Mouse (Mus musculus) thymus, adult 2 months (tissue): ENCODE results near the gene Olfr853. TPM values are rescaled to one million over a fixed set of nuclear protein-coding genes. Genes with fewer than 3 reads are reported as not detected.

Experiments
- DNase-seq: peaks from one replicate; pipeline ENCODE4 v3.0.0; 2021
- H3K27ac ChIP-seq: fragments of 200-500 bp; 2 replicates; pipeline ENCODE4 v1.5.1; 2012; ENCODE audit warnings: low read length, control low read depth; ENCODE audit not compliant: control insufficient read depth, insufficient read depth
- H3K27me3 ChIP-seq: fragments of 200-500 bp; 2 replicates; pipeline ENCODE4 v1.6.1; 2012; ENCODE audit warnings: mild to moderate bottlenecking, low read length, moderate library complexity, mixed read lengths; ENCODE audit not compliant: control insufficient read depth, insufficient read depth
- H3K36me3 ChIP-seq: fragments of 200-500 bp; 2 replicates; pipeline ENCODE4 v1.6.1; 2012; ENCODE audit warnings: mild to moderate bottlenecking, low read length, moderate library complexity; ENCODE audit not compliant: control insufficient read depth, insufficient read depth
- H3K4me1 ChIP-seq: fragments of 200-500 bp; replicated peaks from 2 replicates; pipeline ENCODE4 v1.6.1; 2012; ENCODE audit warnings: low read length; ENCODE audit not compliant: control insufficient read depth, insufficient read depth
- H3K4me3 ChIP-seq: fragments of 200-500 bp; 2 replicates; pipeline ENCODE4 v1.5.1; 2012; ENCODE audit warnings: mild to moderate bottlenecking, low read length, control low read depth, moderate library complexity; ENCODE audit not compliant: control insufficient read depth, insufficient read depth
- CTCF ChIP-seq: fragments of 200-500 bp; IDR thresholded peaks from 2 replicates; pipeline ENCODE4 v1.5.1; 2012; ENCODE audit warnings: mild to moderate bottlenecking, control low read depth, low read length, moderate library complexity, borderline replicate concordance; ENCODE audit not compliant: control insufficient read depth, poor library complexity, insufficient read depth; ENCODE audit errors: extremely low read depth
- POLR2A ChIP-seq: fragments of 200-500 bp; IDR thresholded peaks from 2 replicates; pipeline ENCODE4 v1.6.1; 2012; ENCODE audit warnings: mild to moderate bottlenecking, low read length, control low read depth, moderate library complexity; ENCODE audit not compliant: control insufficient read depth, poor library complexity, insufficient read depth; ENCODE audit errors: extremely low read depth
- WGBS: fragments of 180-500 bp; shearing (Covaris S2); methylation state at CpG from one replicate; pipeline ENCODE4 v1.1.7; 2018; 5-methylcytosine and 5-hydroxymethylcytosine counted together
- polyA plus RNA-seq: library from polyadenylated mRNA; depleted of rRNA; stranded (reverse); fragments of >200 nt; gene quantifications from 2 replicates; pipeline ENCODE4 v1.2.3, GENCODE M21; 2012; rRNA removed

The Olfr853 gene
- polyA plus RNA-seq = not detected in 2 replicates

GRCm38 (mm10) chr9:19540976-19541375 lies at the start of gene Olfr853:
Olfr853 (minus strand) TSS chr9:19541076.
- Histone ChIP-seq H3K36me3 (no peaks in the 10 kb centered on the region), H3K27me3 (no peaks in the 10 kb centered on the region), H3K4me1 (no peaks in the 10 kb centered on the region), H3K27ac (no peak within 1 kb of the TSS), H3K4me3 (no peak within 1 kb of the TSS)
- 78% methylated on average over 1 of the region's 1 CpGs for WGBS
- TF ChIP-seq CTCF (no peak), POLR2A (no peak)
- no peak for DNase-seq

DNA sequence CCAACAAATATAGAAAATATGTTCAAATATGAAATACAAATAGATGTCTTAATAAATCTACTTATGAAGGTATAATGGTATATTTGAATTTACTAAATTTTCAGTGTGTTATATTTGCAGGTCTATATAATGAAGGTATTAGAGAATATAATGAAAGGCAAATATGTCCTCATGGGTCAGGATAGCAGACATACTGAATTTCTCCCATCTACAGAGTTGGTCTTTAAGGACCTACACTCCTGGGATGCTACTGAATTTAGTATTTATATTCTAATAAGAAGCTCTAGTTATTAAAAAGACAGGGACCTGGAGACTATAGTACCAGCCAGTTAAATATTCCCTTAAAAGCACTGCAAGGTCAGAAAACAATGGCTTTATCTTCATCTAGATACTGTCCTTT lies 41.4 kb upstream of the Olfr853 start, which contains the start of gene Olfr855:
Gene Olfr855, plus strand, starts transcription at position 301 of the 400 bp plus-strand sequence.
- DNase-seq = no peak
- no peak within 1 kb of the TSS for H3K4me3 ChIP-seq
- no peak for TF ChIP-seq CTCF
- TF ChIP-seq POLR2A = no peak

GRCm38 (mm10) chr9:19567282-19567681 lies 26.4 kb upstream of the Olfr853 start, which contains the start of gene Olfr854:
Olfr854 (minus strand) TSS chr9:19567382.
- Histone ChIP-seq H3K27ac (no peak within 1 kb of the TSS), H3K36me3 (no peaks in the 10 kb centered on the region), H3K4me1 (no peaks in the 10 kb centered on the region), H3K4me3 (no peak within 1 kb of the TSS), H3K27me3 (no peaks in the 10 kb centered on the region)
- TF ChIP-seq POLR2A (no peak), CTCF (no peak)
- WGBS = 63% methylated on average over 1 of the region's 1 CpGs
- DNase-seq = no peak

More for the DNA sequence above, 41.4 kb upstream of the Olfr853 start, which contains the start of gene Olfr855:
- Histone ChIP-seq H3K27ac (no peak within 1 kb of the TSS), H3K4me1 (no peaks in the 10 kb centered on the region), H3K36me3 (no peaks in the 10 kb centered on the region), H3K27me3 (no peaks in the 10 kb centered on the region)

DNA sequence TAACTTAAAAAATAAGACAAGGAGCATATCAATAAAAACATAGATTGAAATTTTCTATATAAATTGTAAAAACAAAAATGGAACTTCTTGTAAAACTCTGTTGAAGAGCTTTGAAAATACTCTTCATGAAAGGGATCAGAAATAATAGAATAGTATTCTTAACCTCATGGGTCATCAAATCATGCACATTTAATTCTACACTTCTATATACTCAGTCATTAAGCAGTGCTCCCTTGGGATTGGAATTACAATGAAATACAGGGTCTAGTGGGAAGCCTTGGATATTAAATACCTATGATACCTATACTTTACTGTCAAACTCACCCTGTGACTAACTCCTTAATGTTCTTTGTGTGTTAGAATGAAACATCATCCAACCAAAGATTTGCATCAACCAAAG lies 47.9 kb downstream of the Olfr853 start, which contains the start of gene Olfr851:
Gene Olfr851, plus strand, starts transcription at position 301 of the 400 bp plus-strand sequence.
- H3K27ac ChIP-seq = no peak within 1 kb of the TSS
- TF ChIP-seq POLR2A = no peak
- DNase-seq = no peak
- no peaks in the 10 kb centered on the region for H3K4me1 ChIP-seq
- H3K27me3 ChIP-seq = no peaks in the 10 kb centered on the region
- no peak within 1 kb of the TSS for H3K4me3 ChIP-seq
- H3K36me3 ChIP-seq = no peaks in the 10 kb centered on the region

Other genes with a start within 250 kb of the Olfr853 start
- not detected in 2 replicates for gene Olfr844, start 224.7 kb downstream of the Olfr853 start, polyA plus RNA-seq
- gene Olfr845, start 204.6 kb downstream of the Olfr853 start, polyA plus RNA-seq = not detected in 2 replicates
- gene Olfr846, start 177.1 kb downstream of the Olfr853 start, polyA plus RNA-seq = not detected in 2 replicates
- not detected in 2 replicates for gene Olfr847, start 162.4 kb downstream of the Olfr853 start, polyA plus RNA-seq
- not detected in 2 replicates for gene Olfr849, start 100.8 kb downstream of the Olfr853 start, polyA plus RNA-seq
- gene Olfr850, start 62.8 kb downstream of the Olfr853 start, polyA plus RNA-seq = not detected in 2 replicates
- not detected in 2 replicates for gene Olfr851, start 47.8 kb downstream of the Olfr853 start, polyA plus RNA-seq
- gene Olfr854, start 26.3 kb upstream of the Olfr853 start, polyA plus RNA-seq = not detected in 2 replicates
- gene Olfr855, start 41.5 kb upstream of the Olfr853 start, polyA plus RNA-seq = not detected in 2 replicates
- gene Zfp317, start 81.0 kb upstream of the Olfr853 start, polyA plus RNA-seq = 9.7 and 10.9 TPM in 2 replicates
- gene Olfr857, start 168.4 kb upstream of the Olfr853 start, polyA plus RNA-seq = not detected in 2 replicates
- gene Olfr58, start 239.2 kb upstream of the Olfr853 start, polyA plus RNA-seq = not detected in 2 replicates